Mouse (Mus musculus): ENCODE measurements at regions not wholly inside any gene's neighbourhood (a gene's known extent, or its start where the extent isn't known, plus 50 kb on each side); places are given as distances from the start of the nearest gene placed in this dataset.

DNA sequence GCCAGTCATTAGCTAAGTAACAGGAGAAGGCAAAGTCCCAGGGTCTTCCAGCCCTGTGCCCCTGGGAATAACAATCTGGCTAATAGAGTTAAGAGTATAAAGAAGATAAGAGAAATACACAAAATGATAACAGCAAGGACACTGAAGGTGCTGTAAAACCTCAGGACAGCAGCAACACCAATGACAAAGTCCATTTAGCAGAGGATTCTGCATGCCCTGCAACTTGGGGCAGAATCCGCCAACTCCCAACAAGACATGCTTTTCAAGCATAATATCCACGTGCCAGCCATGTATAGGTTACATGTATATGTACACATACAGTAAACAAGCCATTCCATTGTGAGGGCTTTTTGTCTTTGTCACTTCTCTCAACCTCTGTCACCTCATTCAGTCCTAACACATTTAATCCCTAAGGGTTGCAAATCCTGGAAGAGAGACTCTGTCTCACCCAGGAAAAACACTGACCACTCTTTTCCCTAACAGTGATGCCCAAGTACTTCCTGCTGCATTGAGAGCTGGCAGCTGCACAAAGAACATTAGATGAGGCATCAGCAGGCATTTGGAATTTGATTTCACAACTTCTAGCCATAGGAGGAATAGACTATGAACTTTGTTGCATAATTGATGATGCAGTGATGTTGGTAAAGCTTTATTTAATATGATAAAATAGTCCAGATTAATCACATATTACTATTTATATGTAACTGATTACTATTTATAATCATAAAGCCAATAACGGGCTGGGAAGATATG lies 105.8 kb upstream of the Slc4a7 start:
- DNase-seq (ENCODE audit: low read depth, low spot score): no peak

DNA sequence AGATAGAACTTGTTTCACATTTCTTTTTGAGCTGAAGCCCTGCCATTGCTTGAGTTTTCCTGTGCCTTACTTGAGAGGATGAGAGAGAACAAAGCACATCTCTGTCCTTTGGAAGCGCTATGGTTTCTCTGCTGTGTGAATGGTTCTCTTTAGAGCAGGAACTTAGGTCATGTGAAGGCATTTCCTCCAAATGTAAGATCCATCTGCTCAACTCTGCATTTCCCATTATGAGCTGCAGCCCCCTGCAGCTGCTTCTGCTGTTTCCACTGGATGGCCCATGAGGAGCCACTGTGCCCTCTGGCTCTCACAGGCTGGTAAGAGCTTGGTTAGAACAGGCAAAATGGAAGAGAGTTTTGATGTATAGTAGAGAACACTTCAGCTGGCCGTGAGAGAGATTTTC lies 102.5 kb upstream of the Slc4a7 start:
- DNase-seq (ENCODE audit: low read depth, low spot score): no peak

DNA sequence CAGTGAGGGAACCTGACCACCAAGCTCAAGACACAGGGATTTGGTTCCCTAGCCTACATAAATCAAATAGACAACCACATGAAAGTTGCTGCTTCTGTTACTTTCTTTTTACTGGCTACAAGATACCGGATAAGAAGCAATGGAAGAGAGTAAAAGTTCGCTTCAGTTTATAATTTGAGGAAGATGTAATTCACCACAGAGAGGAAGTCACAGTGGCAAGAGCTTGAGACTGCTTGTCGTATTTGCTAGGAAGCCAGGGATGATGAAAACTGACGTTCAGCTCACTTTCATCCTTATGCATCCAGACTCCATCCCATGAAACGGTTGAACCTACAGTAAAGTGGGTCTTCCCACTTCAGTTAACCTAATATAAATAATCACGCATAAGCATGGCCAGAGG lies 102.1 kb upstream of the Slc4a7 start:
- no peak for DNase-seq (ENCODE audit: low read depth, low spot score)

DNA sequence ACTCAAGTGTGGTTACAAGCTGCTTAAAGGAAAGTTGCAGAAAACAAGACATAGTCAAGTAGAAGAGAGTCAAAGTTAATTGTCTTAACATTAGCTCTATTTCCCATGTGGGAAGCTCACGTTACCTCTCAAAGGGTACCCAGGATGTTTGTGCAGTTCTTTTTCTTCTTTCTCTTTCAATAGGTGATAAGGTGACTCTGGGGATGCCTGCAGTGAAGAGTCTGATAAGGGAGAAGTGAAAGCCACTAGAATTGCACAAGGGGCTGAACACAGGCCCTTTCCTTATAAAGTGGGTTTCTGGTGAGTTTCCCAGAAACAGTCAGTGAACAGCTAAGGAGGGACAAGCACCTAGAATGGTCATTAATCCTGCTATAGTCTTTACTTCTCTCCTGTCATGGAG lies 98.6 kb upstream of the Slc4a7 start:
- DNase-seq (ENCODE audit: low read depth, low spot score): no peak

DNA sequence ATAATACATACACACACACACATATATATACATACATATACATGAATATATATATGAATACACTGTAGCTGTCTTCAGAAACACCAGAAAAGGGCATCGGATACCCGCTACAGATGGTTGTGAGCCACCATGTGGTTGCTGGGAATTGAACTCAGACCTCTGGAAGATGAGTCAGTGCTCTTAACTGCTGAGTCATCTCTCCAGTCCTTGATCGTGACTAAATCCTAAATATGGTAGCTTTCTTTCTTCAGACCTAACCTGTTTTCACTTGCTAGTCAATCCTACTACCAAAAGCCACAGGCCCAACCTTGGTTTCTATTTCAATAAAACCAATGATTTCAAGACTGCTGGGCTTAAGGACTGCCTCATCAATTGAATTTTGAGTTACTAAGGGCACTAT lies 95.0 kb upstream of the Slc4a7 start:
- no peak for DNase-seq (ENCODE audit: low read depth, low spot score)

DNA sequence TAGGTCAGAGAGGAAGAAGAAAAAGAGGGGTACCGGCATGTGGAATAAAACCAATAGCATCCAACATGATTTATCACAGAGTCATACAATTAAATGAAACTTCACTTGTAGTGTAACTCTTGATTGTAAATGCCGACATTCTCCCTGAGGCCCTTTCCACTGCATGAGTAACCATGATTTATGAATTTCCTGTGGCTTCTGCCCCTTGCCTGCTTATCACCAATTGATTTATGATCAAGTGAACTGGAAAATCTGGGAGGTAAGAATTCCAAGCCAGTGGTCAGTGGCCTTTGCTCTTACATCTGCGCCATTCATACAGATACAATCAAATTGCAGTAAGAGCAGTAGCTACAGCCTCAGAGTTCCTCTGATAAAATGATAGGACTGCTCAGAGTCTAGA lies 89.8 kb upstream of the Slc4a7 start:
- no peak for DNase-seq (ENCODE audit: low read depth, low spot score)

DNA sequence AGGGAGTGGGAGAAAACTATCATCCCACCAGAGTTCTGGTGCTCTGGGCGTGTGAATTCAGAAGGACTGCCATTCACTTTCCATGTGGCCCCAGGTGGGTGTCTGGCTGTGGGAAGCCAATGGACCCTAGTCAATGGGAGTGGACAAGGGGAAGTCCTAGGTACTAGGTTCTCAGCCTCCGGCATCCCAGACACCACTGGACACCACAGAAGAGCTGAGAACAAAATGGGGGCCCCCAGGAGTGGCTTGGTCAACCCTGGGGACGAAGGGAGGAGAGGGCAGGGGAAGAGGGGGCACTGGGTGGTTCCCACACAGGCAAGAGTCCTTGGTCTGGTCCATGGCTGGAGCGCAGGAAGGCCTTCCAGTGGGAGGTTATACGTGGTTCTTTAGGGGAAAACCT lies 81.8 kb upstream of the Slc4a7 start:
- DNase-seq (ENCODE audit: low read depth, low spot score): no peak

DNA sequence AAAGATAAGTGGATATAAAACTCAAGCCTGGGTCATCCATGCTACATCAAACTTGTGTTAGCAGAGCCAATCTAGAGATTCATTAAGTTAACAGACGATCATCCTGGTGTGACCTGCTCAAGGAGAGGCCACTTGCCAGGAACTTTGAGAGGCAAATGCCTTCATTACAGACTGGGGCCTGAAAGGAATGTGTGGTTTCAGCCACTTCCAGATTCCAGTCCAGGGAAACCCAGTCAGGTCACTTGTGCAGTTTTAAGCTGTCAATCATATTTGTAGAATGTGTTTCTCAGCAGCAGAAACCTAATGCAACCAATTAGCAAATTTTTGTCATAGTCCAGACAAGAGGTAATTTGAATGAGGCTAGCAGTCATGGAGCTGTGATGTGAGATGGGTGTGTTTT lies 73.4 kb upstream of the Slc4a7 start:
- DNase-seq (ENCODE audit: low read depth, low spot score): no peak

DNA sequence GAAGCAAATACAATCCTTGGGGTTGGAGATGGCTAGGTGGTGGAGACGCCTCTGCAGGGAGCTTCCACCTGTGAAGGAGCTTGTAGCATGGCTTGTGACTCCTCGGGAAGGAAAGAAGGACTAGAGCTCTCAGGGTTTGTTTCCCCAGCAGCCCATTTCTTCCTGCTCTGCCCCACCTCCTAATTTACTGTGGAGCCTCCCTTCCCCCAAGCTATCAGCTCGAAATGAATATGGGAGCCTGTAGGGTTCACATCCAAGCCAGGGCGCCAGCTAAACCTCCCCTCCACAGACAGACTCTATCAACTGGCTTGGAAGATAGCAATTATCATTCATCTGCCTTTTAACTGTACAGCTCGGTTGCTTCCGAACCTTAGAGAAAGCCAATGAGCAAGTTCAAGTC lies 70.3 kb upstream of the Slc4a7 start:
- DNase-seq (ENCODE audit: low read depth, low spot score): no peak

DNA sequence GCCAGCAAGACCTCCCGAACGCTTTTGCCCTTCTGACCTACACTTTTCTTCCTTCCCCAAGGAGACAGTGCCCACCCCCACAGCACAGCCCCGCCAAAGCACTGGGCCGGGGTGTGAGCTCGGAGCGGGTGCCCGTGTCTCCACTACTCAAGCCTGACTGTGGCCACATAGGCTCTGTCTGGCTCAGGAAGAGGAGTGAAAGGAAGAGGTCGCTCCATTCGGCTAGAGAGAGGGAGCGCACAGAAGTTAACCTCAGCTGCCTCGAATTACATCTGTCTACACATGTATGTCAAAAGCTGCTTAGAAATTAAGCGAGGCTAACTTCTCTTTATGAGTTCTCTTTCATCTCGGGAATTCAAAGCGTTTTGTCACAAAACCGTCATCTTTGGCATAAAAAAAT lies 69.6 kb upstream of the Slc4a7 start:
- DNase-seq (ENCODE audit: low read depth, low spot score): no peak

DNA sequence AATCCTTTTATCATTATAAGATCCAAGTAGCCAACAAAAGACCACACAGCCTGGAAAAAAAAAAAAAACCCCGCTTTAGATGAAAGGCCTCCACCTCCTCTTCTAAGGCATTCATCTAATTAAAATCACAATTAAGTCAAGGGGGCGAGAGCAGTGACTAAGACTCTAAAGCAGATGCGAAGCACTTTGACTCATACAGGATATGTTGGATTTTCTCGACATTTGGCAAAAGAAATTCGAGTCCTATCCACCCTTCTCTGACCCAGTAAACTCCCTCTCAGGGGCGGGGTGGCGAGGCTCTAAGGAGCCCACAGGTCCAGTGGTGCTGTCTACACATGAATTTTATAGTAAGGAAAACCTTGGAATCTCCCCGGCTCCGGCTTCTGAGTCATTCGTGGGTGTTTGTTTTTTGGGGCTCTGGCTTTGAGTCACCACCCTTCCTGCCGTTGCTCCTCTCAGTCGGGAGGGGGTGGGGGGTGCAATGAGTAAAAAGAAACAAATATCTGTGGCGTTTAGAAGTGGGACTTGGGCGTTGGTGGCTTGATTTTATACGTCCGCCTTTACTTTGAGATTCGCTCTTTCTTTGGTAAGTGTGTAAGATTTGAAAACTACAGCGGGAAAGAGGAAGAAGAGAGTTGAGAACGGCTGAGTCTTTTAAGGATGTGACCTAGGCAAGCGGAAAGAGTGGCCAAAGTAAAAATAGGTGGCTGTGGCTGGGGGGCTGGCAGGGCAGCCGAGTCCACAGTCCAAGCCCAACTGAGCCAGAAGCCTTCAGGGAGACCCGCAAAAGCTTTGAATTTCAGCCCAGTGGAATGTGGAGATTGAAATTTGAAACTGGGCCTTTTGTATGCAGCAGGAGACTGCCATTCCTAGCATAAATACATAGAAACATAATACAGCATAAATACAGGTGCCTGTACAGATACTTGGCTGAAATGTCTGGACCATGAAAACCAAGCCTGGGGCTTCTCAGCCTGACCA lies 68.8 kb upstream of the Slc4a7 start:
- DNase-seq (ENCODE audit: low read depth, low spot score): peak; percentile 54

DNA sequence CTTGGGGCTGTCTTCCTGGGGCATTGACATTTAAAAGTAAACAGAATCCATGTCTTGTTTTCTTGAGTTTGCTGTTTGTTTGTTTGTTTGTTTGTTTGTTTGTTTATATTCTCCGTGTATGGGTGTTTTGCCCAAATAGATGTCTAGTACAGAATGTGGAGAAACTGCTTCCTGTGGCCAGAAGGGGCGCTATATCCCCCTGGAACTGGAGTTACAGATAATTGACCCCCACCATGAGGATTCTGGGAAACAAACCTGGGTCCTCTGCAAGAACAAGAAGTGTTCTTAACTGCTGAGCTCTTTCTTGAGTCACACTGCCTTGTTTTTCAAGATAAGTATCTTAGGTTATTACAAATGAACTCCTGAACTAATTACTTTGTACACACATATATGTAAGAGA lies 68.1 kb upstream of the Slc4a7 start:
- no peak for DNase-seq (ENCODE audit: low read depth, low spot score)

DNA sequence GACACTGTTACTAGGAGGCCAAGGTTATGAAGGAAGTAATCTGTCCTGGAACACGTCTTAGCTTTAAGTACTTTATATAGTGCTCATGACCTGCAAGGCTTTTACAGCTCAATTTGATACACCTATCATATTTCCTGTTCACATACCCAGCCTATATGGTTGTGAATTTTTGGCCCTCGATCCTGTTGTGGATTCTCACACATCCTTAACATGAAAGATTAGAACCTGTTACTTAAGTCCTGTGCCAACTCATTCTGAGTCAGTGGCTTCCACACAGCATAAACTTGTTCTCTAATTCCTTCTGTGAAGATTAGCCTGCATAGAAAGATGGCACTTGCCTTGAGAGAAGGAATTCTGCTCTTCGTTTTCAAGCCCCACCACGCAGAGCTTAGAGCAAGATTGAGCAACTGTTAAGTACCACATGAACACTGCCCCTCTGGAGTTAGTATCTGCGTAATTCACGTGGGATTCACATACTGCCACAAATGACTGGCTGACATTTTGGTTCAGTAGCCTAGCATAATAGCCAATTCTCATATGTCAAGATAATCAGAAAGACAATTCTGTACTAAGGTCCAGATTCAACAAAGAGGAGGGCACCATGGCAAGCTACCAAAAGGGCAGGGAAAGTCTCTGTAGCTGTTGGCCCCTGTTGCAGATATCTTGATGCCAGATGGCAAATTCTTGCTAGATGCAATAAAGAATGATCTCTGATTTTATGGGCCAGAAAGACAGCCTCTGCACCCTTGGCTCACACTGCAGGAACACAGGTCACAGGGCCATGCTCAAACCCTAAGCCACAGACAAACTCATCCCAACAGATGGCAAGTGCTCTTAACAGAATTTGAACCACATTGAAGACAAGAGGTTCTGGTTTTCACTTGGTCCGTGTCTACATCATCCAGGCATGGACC lies 62.7 kb upstream of the Slc4a7 start:
- DNase-seq (ENCODE audit: low read depth, low spot score): no peak

DNA sequence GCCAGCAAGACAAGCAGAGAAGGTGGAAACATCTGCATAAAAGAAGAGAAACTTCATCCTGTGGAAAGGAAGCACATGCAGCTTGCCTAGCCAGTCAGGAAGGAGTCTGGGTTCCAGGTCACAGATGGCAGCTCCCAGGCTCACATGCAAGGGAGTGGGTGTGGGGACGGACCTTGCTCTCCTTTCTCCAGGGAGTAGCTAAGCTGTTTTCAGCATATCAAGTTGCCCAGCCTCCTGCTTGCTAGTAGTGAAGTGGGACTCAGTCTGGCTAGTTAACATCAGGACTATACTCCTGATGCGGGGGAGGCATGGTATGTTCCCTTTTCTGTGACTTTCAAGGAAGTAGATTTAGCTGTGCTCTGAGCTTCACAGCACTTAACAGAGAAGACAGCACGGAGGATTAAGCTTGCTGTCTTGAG lies 62.0 kb upstream of the Slc4a7 start:
- peak; percentile 26 for DNase-seq (ENCODE audit: low read depth, low spot score)

DNA sequence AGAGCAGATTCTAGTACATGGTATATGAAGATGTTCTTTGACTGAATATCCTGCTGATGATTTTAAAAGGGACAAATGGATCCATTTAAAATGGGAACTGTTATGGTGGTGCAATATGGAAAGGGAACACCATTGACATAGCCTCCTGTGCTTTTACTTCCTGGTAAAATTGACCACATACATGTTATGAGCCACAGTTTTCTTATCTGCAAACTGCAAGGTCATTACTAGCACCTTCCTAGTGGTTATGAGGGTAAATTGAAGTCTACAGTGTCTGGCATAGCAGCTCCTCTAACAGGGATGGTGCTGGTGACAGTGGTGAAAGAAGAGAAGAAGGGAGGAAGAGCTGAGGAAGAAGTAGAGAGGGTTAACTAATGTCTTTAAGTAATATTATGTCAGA lies 61.5 kb upstream of the Slc4a7 start:
- no peak for DNase-seq (ENCODE audit: low read depth, low spot score)

DNA sequence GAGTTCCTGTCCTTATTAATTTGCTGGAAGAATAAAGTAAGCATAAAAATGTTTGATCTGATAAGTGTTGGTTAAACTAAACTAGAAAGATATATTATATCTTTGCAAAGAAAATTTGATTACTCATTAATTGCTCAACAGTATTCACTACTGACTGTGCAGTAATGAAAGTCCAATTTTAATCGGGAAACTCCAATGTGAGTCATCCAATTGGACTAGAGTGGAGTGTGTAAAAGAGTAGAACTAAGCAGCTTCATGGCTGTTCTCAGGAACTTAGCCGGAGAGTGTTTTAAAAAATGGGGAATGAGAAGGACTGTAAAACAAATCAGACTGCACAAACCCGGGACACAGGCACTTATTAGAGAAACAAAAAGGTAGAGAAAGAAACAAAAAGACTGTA lies 58.5 kb upstream of the Slc4a7 start:
- DNase-seq (ENCODE audit: low read depth, low spot score): no peak

DNA sequence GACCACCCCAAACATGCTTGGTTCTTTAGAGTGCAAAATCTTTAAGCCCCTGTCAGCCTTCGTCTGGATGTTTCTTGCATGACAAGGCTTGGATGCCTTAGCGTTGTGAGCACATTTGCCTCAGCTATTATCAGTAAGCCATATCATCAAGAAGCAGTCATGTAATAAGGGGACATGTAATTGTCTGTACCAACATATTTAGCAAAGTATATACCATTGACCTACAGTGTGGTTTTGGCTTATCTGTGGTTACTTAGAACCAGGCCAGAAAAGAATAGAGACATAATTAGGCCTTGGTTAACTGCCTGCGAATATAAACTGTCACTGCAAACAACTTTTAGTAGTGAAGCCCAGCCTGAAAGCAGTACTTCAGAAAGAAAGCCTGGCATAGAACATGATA lies 57.0 kb upstream of the Slc4a7 start:
- DNase-seq (ENCODE audit: low read depth, low spot score): no peak
